Mouse (Mus musculus): ENCODE measurements around the gene Mettl7b.

Gene Mettl7b

GRCm38 (mm10) chr10:128918246-128918645 lies 42.5 kb downstream of the Mettl7b start:
- DNase-seq: peak; percentile 70 to 76

- no peak for DNase-seq
Observed at GRCm38 (mm10) chr10:128917400-128917799, 43.4 kb downstream of the Mettl7b start.

- no peak for DNase-seq
Observed at GRCm38 (mm10) chr10:128916665-128917064, 44.1 kb downstream of the Mettl7b start.

GRCm38 (mm10) chr10:128915550-128915949 lies 45.2 kb downstream of the Mettl7b start:
- DNase-seq: no peak

GRCm38 (mm10) chr10:128913696-128914095 lies 47.1 kb downstream of the Mettl7b start:
- peak in 1 of 2 experiments; percentile 61 for DNase-seq

GRCm38 (mm10) chr10:128913219-128913618 lies 47.6 kb downstream of the Mettl7b start:
- peak; percentile 92 to 95 for DNase-seq

- no peak for DNase-seq
Observed at GRCm38 (mm10) chr10:128912791-128913190, 48.0 kb downstream of the Mettl7b start.

GRCm38 (mm10) chr10:128912268-128912667 lies 48.5 kb downstream of the Mettl7b start:
- DNase-seq: no peak

GRCm38 (mm10) chr10:128911430-128911829 lies 49.4 kb downstream of the Mettl7b start:
- DNase-seq: no peak

- DNase-seq: peak in 1 of 2 experiments; percentile 78
Observed at GRCm38 (mm10) chr10:128910066-128910841, 50.5 kb downstream of the Mettl7b start.

GRCm38 (mm10) chr10:128909567-128910028 lies 51.2 kb downstream of the Mettl7b start:
- peak; percentile 94 to 95 for DNase-seq

- DNase-seq: peak; percentile 73 to 85
Observed at GRCm38 (mm10) chr10:128908778-128909448, 51.9 kb downstream of the Mettl7b start.
